Mouse (Mus musculus) forebrain, embryonic 16.5 days (tissue): ENCODE results near the gene Trim65. TPM values are rescaled to one million over a fixed set of nuclear protein-coding genes. Genes with fewer than 3 reads are reported as not detected.
A peak's percentile ranks its signal among the peaks of the same experiment; 100 is the strongest.

ENCODE experiments used
- ATAC-seq: fragments of 200-750 bp; cut with Nextera tagmentation; 2 replicates; pipeline ENCODE4 v1.8.0; 2017; ENCODE audit warnings: mild to moderate bottlenecking, moderate library complexity
- H3K27ac ChIP-seq: fragments of 300-500 bp; sonication (generic); 2 replicates; pipeline ENCODE4 v1.5.1; 2014; ENCODE audit warnings: low read length, control low read depth
- H3K27me3 ChIP-seq: fragments of 300-500 bp; sonication (generic); replicated peaks from 2 replicates; pipeline ENCODE4 v1.6.1; 2014; ENCODE audit warnings: low read length; ENCODE audit not compliant: control insufficient read depth, insufficient read depth
- H3K36me3 ChIP-seq: fragments of 300-500 bp; sonication (generic); 2 replicates; pipeline ENCODE4 v1.6.1; 2014; ENCODE audit not compliant: control insufficient read depth, insufficient read depth
- H3K4me1 ChIP-seq: fragments of 300-500 bp; sonication (generic); replicated peaks from 2 replicates; pipeline ENCODE4 v1.6.1; 2014; ENCODE audit warnings: low read length; ENCODE audit not compliant: control insufficient read depth, insufficient read depth
- H3K4me2 ChIP-seq: fragments of 300-500 bp; sonication (generic); 2 replicates; pipeline ENCODE4 v1.6.1; 2014; ENCODE audit warnings: mild to moderate bottlenecking, low read length, control low read depth
- H3K4me3 ChIP-seq: fragments of 300-500 bp; sonication (generic); replicated peaks from 2 replicates; pipeline ENCODE4 v1.5.1; 2014; ENCODE audit warnings: mild to moderate bottlenecking, low read length, control low read depth
- H3K9ac ChIP-seq: fragments of 300-500 bp; sonication (generic); replicated peaks from 2 replicates; pipeline ENCODE4 v1.6.1; 2014; ENCODE audit warnings: low read depth, low read length, control low read depth
- H3K9me3 ChIP-seq: fragments of 300-500 bp; sonication (generic); 2 replicates; pipeline ENCODE4 v1.6.1; 2016; ENCODE audit warnings: low read length; ENCODE audit not compliant: control insufficient read depth
- WGBS: fragments of 180-500 bp; shearing (Covaris S2); extraction: QIAGEN DNeasy Blood & Tissue Kit; methylation state at CpG from one replicate; pipeline ENCODE4 v1.1.7; 2014; 5-methylcytosine and 5-hydroxymethylcytosine counted together
- polyA plus RNA-seq: library from polyadenylated mRNA; unstranded; fragments of >200 nt; fragmentation: Nextera tagmentation; extraction: Ambion mirVana; gene quantifications from 2 replicates; pipeline ENCODE4 v1.2.1, GENCODE M21; 2015

Gene Trim65
- polyA plus RNA-seq, 1 experiment from 2014 or later: 2.0 TPM

DNA sequence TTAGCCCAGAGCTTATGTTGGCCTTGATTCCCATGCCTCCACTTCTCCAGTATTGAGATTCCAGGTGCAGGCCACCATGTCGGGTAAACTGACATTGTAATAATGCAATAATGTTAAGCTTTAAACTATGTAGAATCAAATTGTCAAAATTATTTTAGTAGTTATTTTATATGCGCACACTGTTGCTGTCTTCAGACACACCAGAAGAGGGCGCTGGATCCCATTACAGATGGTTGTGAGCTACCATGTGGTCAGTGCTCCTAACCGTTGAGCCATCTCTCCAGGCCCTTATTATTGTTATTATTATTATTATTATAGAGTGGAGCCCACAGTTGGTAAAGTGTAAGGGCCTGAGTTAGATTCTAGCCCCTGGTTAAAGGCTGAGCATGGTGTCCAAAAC lies 19.9 kb downstream of the Trim65 start:
- Histone ChIP-seq H3K9ac (no peak overlapping the region), H3K36me3 (no peaks in the 10 kb centered on the region), H3K9me3 (no peaks in the 10 kb centered on the region), H3K27ac (no peak overlapping the region), H3K4me3 (no peak overlapping the region), H3K4me1 (peaks cover 35% of the 10 kb centered on the region), H3K27me3 (peaks cover 47% of the 10 kb centered on the region), H3K4me2 (no peak overlapping the region)
- ATAC-seq: no peak
- WGBS: 81% methylated on average over 4 of the region's 4 CpGs

DNA sequence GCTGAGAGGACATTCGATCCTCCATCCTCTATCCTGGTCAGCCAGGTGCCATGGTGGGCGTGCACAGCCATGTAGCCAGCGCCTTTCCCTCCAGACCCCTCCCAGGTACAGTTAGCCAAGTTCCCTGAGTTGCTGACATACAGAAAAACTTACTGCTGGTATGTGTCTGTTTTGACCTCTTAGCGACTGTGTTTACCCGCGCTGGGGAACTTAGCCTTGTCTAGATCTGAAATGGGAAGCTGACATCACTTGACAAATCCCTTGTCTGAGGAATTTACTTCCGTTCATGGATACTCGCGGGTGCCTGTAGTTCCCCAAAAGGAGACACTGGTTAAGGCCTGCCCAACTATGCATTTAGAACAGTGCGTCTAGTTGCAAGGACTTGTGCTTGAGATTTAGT lies 20.4 kb downstream of the Trim65 start:
- H3K27me3 ChIP-seq: peaks cover 53% of the 10 kb centered on the region
- H3K4me3 ChIP-seq: peak overlapping the region; percentile 39
- 33% methylated on average over 10 of the region's 10 CpGs for whole genome bisulfite sequencing
- peak overlapping the region; percentile 38; the same call in 1 of the 2 replicates for H3K9ac ChIP-seq
- ATAC-seq: no peak
- peaks cover 35% of the 10 kb centered on the region for H3K4me1 ChIP-seq
- H3K4me2 ChIP-seq: peak overlapping the region; percentile 50
- H3K36me3 ChIP-seq: no peaks in the 10 kb centered on the region
- no peaks in the 10 kb centered on the region for H3K9me3 ChIP-seq
- H3K27ac ChIP-seq: no peak overlapping the region

DNA sequence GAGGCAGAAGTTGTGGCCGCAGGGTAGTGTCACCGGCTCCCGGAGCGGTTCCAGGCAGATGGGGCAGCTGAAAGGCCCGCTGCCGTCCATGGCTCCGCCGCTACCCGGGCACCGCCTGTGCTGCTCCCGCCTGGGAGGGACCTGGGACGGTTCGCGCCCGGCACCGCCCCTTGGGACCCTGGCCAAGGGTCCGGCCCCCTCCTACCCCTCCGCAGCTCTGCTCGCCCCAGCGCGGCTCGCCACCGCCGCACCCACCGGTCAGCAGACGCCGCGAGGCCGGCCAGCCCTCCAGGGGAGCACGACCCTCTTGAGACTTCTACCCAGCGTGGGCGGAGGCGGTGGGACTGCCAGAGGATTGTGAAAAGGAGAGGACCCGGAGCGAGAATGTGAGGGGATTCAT lies 20.8 kb downstream of the Trim65 start:
- Histone ChIP-seq H3K36me3 (no peaks in the 10 kb centered on the region), H3K27ac (no peak overlapping the region), H3K4me3 (peak overlapping the region; percentile 39), H3K9me3 (no peaks in the 10 kb centered on the region), H3K9ac (peak overlapping the region; percentile 38), H3K4me2 (peak overlapping the region; percentile 50), H3K4me1 (peaks cover 35% of the 10 kb centered on the region), H3K27me3 (peaks cover 54% of the 10 kb centered on the region)
- ATAC-seq: peak; percentile 40; the same call in 1 of the 2 replicates
- WGBS: under 1% methylated on average over 31 of the region's 35 CpGs

DNA sequence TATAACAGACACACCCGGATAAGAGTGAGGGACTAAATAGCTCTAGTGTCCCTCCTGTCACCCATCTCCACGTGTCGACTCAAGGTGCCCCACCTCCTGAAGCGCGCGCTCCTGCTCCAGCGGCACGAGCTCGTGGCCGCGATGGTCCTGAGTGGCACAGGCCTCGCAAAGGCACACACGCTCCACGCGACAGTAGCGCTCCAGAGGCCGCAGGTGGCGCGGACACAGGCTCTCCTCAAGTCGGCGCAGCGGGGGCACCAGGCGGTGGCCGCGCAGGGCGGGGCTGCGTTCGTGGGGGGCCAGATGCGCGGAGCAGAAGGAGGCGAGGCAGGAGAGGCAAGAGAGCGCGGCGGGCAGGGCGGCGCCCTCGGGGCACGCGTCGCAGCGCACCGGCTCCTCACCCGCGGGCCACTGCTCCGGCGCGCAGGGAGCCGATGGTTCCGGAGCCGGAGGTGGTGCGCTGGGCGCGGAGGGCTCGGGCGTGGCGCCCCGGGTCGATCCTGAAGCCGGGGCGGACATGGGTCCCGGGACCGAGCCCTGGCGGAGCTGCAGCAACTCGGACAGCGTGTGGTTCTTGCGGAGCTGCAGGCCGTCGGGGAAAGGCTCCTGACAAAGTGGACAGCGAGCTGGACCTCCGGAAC lies 21.4 kb downstream of the Trim65 start:
- Histone ChIP-seq H3K9ac (peak overlapping the region; percentile 38), H3K27me3 (peaks cover 54% of the 10 kb centered on the region), H3K4me3 (peak overlapping the region; percentile 39), H3K36me3 (no peaks in the 10 kb centered on the region), H3K4me1 (peaks cover 35% of the 10 kb centered on the region), H3K27ac (no peak overlapping the region), H3K4me2 (peak overlapping the region; percentile 50), H3K9me3 (no peaks in the 10 kb centered on the region)
- no peak for ATAC-seq
- 1% methylated on average over 69 of the region's 70 CpGs for WGBS

DNA sequence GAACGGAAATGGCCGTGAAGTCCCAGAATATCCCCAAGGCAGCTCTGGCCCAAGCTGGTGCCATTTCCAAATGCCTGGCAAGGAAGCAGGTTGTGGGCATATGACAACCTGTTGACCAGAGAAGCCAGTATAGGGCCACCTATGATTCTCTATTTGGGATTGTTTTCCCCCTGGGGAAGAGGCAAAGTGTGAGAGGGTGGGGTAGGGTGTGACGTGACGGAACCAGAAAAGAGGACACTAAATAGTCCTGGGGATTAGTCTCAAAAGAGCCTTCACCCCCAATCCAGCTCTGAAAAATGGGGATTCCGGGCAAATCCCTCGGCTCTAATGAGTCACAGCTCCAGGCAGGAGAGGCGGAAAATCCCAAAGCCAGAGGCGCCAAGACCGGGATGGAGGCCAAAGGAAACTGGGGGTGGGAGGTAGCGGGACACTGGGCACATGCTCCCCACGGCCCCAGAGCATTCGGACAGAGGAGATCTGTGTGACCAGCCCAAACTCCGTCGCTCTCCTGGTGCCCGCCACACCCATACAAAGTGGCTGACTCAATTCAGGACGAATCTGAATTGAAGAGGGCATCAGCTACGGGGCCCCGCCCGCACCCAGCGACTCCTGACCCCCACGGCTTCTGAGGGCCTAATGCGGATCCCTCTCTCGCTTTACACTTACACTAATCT lies 22.3 kb downstream of the Trim65 start:
- Histone ChIP-seq H3K4me3 (peak overlapping the region; percentile 12), H3K36me3 (no peaks in the 10 kb centered on the region), H3K9ac (no peak overlapping the region), H3K4me1 (peaks cover 44% of the 10 kb centered on the region), H3K27me3 (peaks cover 54% of the 10 kb centered on the region), H3K27ac (no peak overlapping the region), H3K4me2 (peak overlapping the region; percentile 50), H3K9me3 (no peaks in the 10 kb centered on the region)
- whole genome bisulfite sequencing: 3% methylated on average over 23 of the region's 23 CpGs
- ATAC-seq: no peak

DNA sequence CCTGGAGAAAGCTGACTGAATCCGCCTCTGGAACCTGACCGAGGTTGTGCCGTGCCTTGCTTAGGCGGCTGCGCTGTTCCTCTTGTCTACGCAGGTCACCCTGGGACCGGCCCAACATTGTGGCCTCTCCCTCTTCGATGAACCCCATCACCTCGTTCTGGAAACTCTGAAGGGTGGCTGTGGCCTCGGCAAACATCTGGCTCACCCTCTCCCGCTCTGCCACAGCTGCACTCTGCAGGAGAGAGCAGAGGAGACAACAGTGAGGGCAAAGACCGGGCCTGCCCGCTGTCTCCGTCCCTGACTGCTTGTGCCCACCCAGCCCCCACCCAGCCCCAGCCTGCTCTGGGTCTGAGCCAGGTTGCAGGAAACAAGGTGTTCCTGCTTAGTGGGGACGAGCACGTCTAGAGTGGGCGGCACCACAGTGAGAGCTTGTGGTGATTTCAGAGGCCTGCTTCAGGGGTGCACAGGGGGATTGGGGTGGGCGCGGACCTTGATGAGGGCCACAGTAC lies 23.1 kb downstream of the Trim65 start:
- Histone ChIP-seq H3K36me3 (no peaks in the 10 kb centered on the region), H3K4me3 (no peak overlapping the region), H3K27me3 (peaks cover 54% of the 10 kb centered on the region), H3K4me2 (peak overlapping the region; percentile 3; the same call in 1 of the 2 replicates), H3K9me3 (no peaks in the 10 kb centered on the region), H3K27ac (no peak overlapping the region), H3K4me1 (peaks cover 49% of the 10 kb centered on the region), H3K9ac (no peak overlapping the region; the same call in 1 of the 2 replicates)
- no peak for ATAC-seq
- 15% methylated on average over 19 of the region's 19 CpGs for WGBS

DNA sequence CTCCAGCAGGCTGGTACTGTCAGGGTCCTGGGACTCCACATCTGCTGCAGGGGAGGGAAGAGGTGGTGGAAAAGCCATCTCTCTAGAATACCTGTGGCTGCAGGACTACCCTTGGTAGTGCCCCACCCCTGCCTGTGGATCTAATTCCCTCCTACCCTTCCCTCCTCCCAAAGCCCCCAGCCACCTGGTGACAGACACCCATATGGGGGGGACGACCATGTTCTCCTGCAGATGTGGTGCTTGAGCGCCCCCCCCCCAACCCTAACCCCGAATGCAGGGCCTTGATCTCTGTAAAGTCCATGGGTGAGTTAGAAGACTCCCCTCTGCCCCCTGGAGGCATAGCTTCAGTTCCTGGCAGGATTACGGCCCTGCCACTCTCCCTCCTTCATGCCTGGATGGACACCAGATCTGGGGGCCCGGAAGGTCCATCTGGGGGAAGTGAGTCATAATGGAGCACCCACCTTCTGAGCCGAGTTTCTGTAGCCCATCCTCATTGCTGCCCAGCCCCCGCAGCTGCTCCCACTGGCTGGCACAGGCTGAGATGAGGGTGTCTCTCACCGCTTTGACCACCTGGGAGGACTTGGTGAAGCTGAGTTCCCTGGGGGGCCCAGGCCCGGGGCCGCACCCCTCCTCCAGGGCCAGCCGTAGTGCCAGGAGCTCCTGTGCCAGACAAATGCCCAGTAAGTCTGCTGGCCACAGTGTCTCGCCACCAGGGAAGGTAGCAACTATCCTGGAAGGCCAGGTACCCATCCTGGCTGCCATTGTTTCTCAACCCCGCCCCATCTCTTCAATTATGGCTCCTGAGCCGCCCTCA lies 23.8 kb downstream of the Trim65 start:
- Histone ChIP-seq H3K9ac (no peak overlapping the region; the same call in 1 of the 2 replicates), H3K4me2 (no peak overlapping the region), H3K27me3 (peaks cover 54% of the 10 kb centered on the region), H3K4me3 (no peak overlapping the region), H3K4me1 (peaks cover 50% of the 10 kb centered on the region), H3K27ac (no peak overlapping the region), H3K36me3 (no peaks in the 10 kb centered on the region), H3K9me3 (no peaks in the 10 kb centered on the region)
- ATAC-seq: no peak
- WGBS: 21% methylated on average over 14 of the region's 14 CpGs

DNA sequence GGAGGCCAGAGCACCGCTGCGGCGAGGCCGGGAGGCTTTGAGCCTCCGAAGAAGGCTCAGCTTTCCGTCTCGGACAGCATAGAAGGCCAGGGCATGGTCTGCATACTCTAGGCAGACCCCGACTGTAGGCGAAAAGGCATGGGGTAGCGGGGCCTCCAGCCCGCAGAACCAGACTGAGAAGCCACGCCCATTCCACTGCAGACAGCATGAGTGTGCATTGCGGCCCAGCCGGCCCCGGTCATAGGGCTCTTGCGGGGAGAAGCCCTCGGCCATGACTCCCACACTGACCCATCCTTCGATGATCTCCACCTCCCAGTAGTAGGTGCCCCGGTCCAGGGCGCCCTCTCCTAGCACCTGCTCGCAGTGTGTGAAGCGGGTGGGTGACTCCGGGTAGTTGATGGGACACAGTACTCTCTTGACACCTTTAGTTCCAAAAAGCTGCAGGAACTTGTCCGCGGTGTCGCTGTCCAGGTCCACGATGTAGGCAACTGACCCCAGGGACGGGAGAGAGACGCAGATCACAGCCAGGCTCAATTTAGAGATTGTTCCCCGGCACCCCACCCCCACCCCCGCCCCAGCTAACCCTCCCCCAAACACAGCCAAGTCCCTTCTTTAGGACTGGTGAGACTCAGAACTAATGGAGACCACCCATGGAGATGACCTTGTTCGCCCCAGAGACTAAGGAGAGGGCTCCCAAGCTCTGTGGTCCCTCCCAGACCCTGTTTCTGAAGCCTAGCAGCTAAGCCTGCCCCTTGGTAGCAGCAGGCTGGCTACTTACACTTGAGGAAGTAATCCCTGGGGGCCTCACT lies 24.6 kb downstream of the Trim65 start:
- H3K9me3 ChIP-seq: no peaks in the 10 kb centered on the region
- 25% methylated on average over 32 of the region's 32 CpGs for WGBS
- no peak for ATAC-seq
- H3K4me2 ChIP-seq: no peak overlapping the region
- peaks cover 54% of the 10 kb centered on the region for H3K27me3 ChIP-seq
- no peaks in the 10 kb centered on the region for H3K36me3 ChIP-seq
- peaks cover 55% of the 10 kb centered on the region for H3K4me1 ChIP-seq
- no peak overlapping the region for H3K27ac ChIP-seq
- H3K4me3 ChIP-seq: no peak overlapping the region
- no peak overlapping the region for H3K9ac ChIP-seq
